Mouse (Mus musculus): ENCODE data around the gene Olfr1030.

- TF ChIP-seq TAL1 (IDR thresholded peaks at IDR 0.05; ENCODE audit: low read length) = no peak
- TF ChIP-seq GATA1 (IDR thresholded peaks at IDR 0.05; ENCODE audit: low read length) = no peak
Observed at GRCm38 (mm10) chr2:85978976-85979375, at the start of gene Olfr1030.

Data from erythroblast, embryonic 14.5 days (primary cell).